Mouse (Mus musculus): ENCODE data around the gene Atp10b.

DNA sequence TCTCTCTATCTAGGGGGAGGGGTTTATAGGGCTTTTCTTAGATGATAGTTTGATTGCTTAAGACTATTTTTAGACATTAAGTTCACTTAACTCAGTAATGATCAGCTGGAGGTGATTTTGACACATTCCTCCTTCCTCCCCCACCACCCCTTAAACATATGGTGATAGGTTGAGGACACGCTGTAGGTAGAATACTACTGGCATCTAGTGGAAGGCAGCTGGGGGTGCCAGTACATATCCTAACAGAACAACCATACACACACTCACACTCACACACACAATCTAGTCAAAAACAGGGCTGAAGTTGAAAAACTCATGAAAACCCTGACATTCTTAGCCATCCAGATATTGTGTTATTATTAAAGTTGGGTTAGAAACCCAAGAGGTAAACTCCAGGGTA lies 5.3 kb downstream of the Atp10b start:
- TF ChIP-seq CTCF (conservative IDR thresholded peaks at IDR 0.05; ENCODE audit: insufficient read depth, insufficient read length, low read depth, low read length) = 0 out of 2 replicates have a peak, but pooled peaks have one; percentile 9
- no peak for TF ChIP-seq POLR2A (IDR thresholded peaks at IDR 0.05; ENCODE audit: low read depth, low read length)
